Mouse (Mus musculus) stomach, postnatal 0 days (tissue): ENCODE measurements around the gene Mtfp1. TPM values are rescaled to one million over a fixed set of nuclear protein-coding genes. Genes with fewer than 3 reads are reported as not detected.
"Not testable (repeated sequence)": the region's sequence is repeated elsewhere in the genome, so short reads cannot be mapped to it uniquely, and the experiment has no call there.

Source experiments
- ATAC-seq: fragments of 200-750 bp; cut with Nextera tagmentation; 2 replicates; pipeline ENCODE4 v1.8.0; 2017; ENCODE audit not compliant: low FRiP score, low TSS enrichment
- DNase-seq: peaks from one replicate; pipeline ENCODE4 v3.0.0-alpha.2; 2016; ENCODE audit warnings: low spot score
- H3K27ac ChIP-seq: fragments of 300-500 bp; sonication (generic); replicated peaks from 2 replicates; pipeline ENCODE4 v1.5.1; 2014; ENCODE audit warnings: mild to moderate bottlenecking, control low read depth
- H3K27me3 ChIP-seq: fragments of 300-500 bp; sonication (generic); 2 replicates; pipeline ENCODE4 v1.6.1; 2014; ENCODE audit warnings: low read length; ENCODE audit not compliant: control insufficient read depth, insufficient read depth
- H3K36me3 ChIP-seq: fragments of 300-500 bp; sonication (generic); 2 replicates; pipeline ENCODE4 v1.6.1; 2014; ENCODE audit warnings: low read length, mixed read lengths; ENCODE audit not compliant: control insufficient read depth, insufficient read depth
- H3K4me1 ChIP-seq: fragments of 300-500 bp; sonication (generic); replicated peaks from 2 replicates; pipeline ENCODE4 v1.6.1; 2014; ENCODE audit warnings: antibody characterized with exemption; ENCODE audit not compliant: control insufficient read depth, insufficient read depth
- H3K4me2 ChIP-seq: fragments of 300-500 bp; sonication (generic); replicated peaks from 2 replicates; pipeline ENCODE4 v1.6.1; 2014; ENCODE audit warnings: low read depth, mild to moderate bottlenecking, control low read depth, moderate library complexity
- H3K4me3 ChIP-seq: fragments of 300-500 bp; sonication (generic); 2 replicates; pipeline ENCODE4 v1.5.1; 2014; ENCODE audit warnings: low read depth, low read length, control low read depth
- H3K9ac ChIP-seq: fragments of 300-500 bp; sonication (generic); 2 replicates; pipeline ENCODE4 v1.6.1; 2014; ENCODE audit warnings: mild to moderate bottlenecking, low read length, control low read depth, mixed read lengths
- H3K9me3 ChIP-seq: fragments of 300-500 bp; sonication (generic); 2 replicates; pipeline ENCODE4 v1.6.1; 2016; ENCODE audit warnings: low read length; ENCODE audit not compliant: control insufficient read depth
- CTCF ChIP-seq: IDR thresholded peaks from 2 replicates; pipeline ENCODE4 v1.5.1; 2016; ENCODE audit warnings: antibody characterized with exemption, low read depth, mild to moderate bottlenecking, moderate library complexity
- EP300 ChIP-seq: optimal IDR thresholded peaks from 2 replicates; pipeline ENCODE3; 2016; ENCODE audit warnings: antibody characterized with exemption
- WGBS: fragments of 180-500 bp; shearing (Covaris S2); extraction: QIAGEN DNeasy Blood & Tissue Kit; methylation state at CpG from one replicate; pipeline ENCODE4 v1.1.7; 2014; 5-methylcytosine and 5-hydroxymethylcytosine counted together
- polyA plus RNA-seq: library from polyadenylated mRNA; unstranded; fragments of >200 nt; fragmentation: Nextera tagmentation; extraction: Ambion mirVana; gene quantifications from 2 replicates; pipeline ENCODE4 v1.2.1, GENCODE M21; 2015

The Mtfp1 gene
- polyA plus RNA-seq, 1 experiment from 2014 or later, result 19.0 TPM

GRCm38 (mm10) chr11:4117372-4118071 is 22.3 kb upstream of the Mtfp1 start:
- Histone ChIP-seq H3K27me3 (no peaks in the 10 kb centered on the region), H3K36me3 (no peaks in the 10 kb centered on the region), H3K9me3 (no peaks in the 10 kb centered on the region), H3K27ac (no peak overlapping the region), H3K4me3 (peak overlapping the region; percentile 48), H3K4me1 (no peaks in the 10 kb centered on the region), H3K4me2 (peak overlapping the region; percentile 76; the same call in 1 of the 2 replicates), H3K9ac (no peak overlapping the region)
- 25% methylated on average over 3 of the region's 3 CpGs for WGBS
- ATAC-seq (no peak), DNase-seq (no peak)
- peak; percentile 44 for TF ChIP-seq CTCF
- TF ChIP-seq EP300, result no peak

- H3K27me3 ChIP-seq, result no peaks in the 10 kb centered on the region
- H3K36me3 ChIP-seq, result no peaks in the 10 kb centered on the region
- no peaks in the 10 kb centered on the region for H3K4me1 ChIP-seq
- H3K9ac ChIP-seq, result no peak overlapping the region
- no peak overlapping the region for H3K4me3 ChIP-seq
- no peak overlapping the region for H3K27ac ChIP-seq
- DNase-seq (no peak), ATAC-seq (no peak)
- H3K9me3 ChIP-seq, result no peaks in the 10 kb centered on the region
- no peak overlapping the region for H3K4me2 ChIP-seq
- no peak for TF ChIP-seq EP300
- TF ChIP-seq CTCF, result no peak
- WGBS, result 53% methylated on average over 11 of the region's 11 CpGs
These were observed 21.4 kb upstream of the Mtfp1 start for GRCm38 (mm10) chr11:4116458-4117141.

- H3K4me2 ChIP-seq, result no peak overlapping the region
- H3K4me1 ChIP-seq, result no peaks in the 10 kb centered on the region
- no peak for DNase-seq
- H3K27me3 ChIP-seq, result no peaks in the 10 kb centered on the region
- TF ChIP-seq CTCF (no peak), EP300 (no peak)
- H3K27ac ChIP-seq, result no peak overlapping the region
- no peaks in the 10 kb centered on the region for H3K36me3 ChIP-seq
- H3K9me3 ChIP-seq, result no peaks in the 10 kb centered on the region
- H3K9ac ChIP-seq, result no peak overlapping the region
- WGBS, result 89% methylated on average over 4 of the region's 4 CpGs
- ATAC-seq, result no peak
- no peak overlapping the region for H3K4me3 ChIP-seq
These were observed 20.2 kb upstream of the Mtfp1 start for GRCm38 (mm10) chr11:4115407-4115806.

- H3K27ac ChIP-seq, H3K27me3 ChIP-seq, H3K4me1 ChIP-seq, DNase-seq, H3K4me2 ChIP-seq, H3K36me3 ChIP-seq, H3K9me3 ChIP-seq, ATAC-seq, H3K4me3 ChIP-seq, H3K9ac ChIP-seq: not testable (repeated sequence)
- WGBS, result 77% methylated on average over 6 of the region's 6 CpGs
These were observed 19.3 kb upstream of the Mtfp1 start for GRCm38 (mm10) chr11:4114541-4114940.

- no peaks in the 10 kb centered on the region for H3K4me1 ChIP-seq
- H3K9ac ChIP-seq, result no peak overlapping the region
- no peak for ATAC-seq
- no peaks in the 10 kb centered on the region for H3K36me3 ChIP-seq
- H3K27me3 ChIP-seq, result no peaks in the 10 kb centered on the region
- WGBS, result 75% methylated on average over 6 of the region's 6 CpGs
- no peak overlapping the region for H3K27ac ChIP-seq
- TF ChIP-seq EP300 (no peak), CTCF (no peak)
- H3K9me3 ChIP-seq, result no peaks in the 10 kb centered on the region
- no peak overlapping the region for H3K4me2 ChIP-seq
- no peak for DNase-seq
- no peak overlapping the region for H3K4me3 ChIP-seq
These were observed 18.7 kb upstream of the Mtfp1 start for GRCm38 (mm10) chr11:4113970-4114369.

GRCm38 (mm10) chr11:4113496-4113895 is 18.3 kb upstream of the Mtfp1 start:
- no peaks in the 10 kb centered on the region for H3K27me3 ChIP-seq
- no peaks in the 10 kb centered on the region for H3K9me3 ChIP-seq
- no peak overlapping the region for H3K27ac ChIP-seq
- H3K36me3 ChIP-seq, result no peaks in the 10 kb centered on the region
- DNase-seq, result no peak
- H3K4me1 ChIP-seq, result no peaks in the 10 kb centered on the region
- no peak overlapping the region for H3K9ac ChIP-seq
- H3K4me2 ChIP-seq, result no peak overlapping the region
- ATAC-seq, result no peak
- WGBS, result 89% methylated on average over 4 of the region's 4 CpGs
- no peak overlapping the region for H3K4me3 ChIP-seq
- TF ChIP-seq CTCF (no peak), EP300 (no peak)
